Mouse (Mus musculus): ENCODE results near the gene Pgpep1l. TPM values are rescaled to one million over a fixed set of nuclear protein-coding genes. Genes with fewer than 3 reads are reported as not detected.

Pgpep1l gene
- total RNA-seq, 1 experiment from 2014 or later, result not detected

Other genes with a start within 250 kb of the Pgpep1l start
- 3.0 to 6.0 TPM (median 4.6 TPM) in 3 replicates for gene Fam169b, start 9.6 kb upstream of the Pgpep1l start, total RNA-seq (2017)